Mouse (Mus musculus): ENCODE data around the gene Sgms2. TPM values are rescaled to one million over a fixed set of nuclear protein-coding genes. Genes with fewer than 3 reads are reported as not detected.

The Sgms2 gene
- polyA plus RNA-seq, 1 experiment, result 0.63 TPM

GRCm38 (mm10) chr3:131473496-131473895, 17.7 kb downstream of the Sgms2 start:
- H3K4me1 ChIP-seq (ENCODE audit: control insufficient read depth, insufficient read depth, low read length), result no peaks in the 10 kb centered on the region
- H3K4me3 ChIP-seq (ENCODE audit: insufficient read depth, low read length), result no peak overlapping the region
- TF ChIP-seq CTCF (IDR thresholded peaks at IDR 0.05; ENCODE audit: low read depth, low read length) (no peak), POLR2A (IDR thresholded peaks at IDR 0.05; ENCODE audit: borderline replicate concordance, low read depth, low read length) (no peak)
- no peak overlapping the region for H3K27ac ChIP-seq (ENCODE audit: insufficient read depth, low read depth, low read length)

GRCm38 (mm10) chr3:131471836-131472235, 19.4 kb downstream of the Sgms2 start:
- no peak overlapping the region for H3K4me3 ChIP-seq (ENCODE audit: insufficient read depth, low read length)
- TF ChIP-seq POLR2A (IDR thresholded peaks at IDR 0.05; ENCODE audit: borderline replicate concordance, low read depth, low read length) (no peak), CTCF (IDR thresholded peaks at IDR 0.05; ENCODE audit: low read depth, low read length) (no peak)
- H3K4me1 ChIP-seq (ENCODE audit: control insufficient read depth, insufficient read depth, low read length), result peaks cover 1% of the 10 kb centered on the region
- no peak overlapping the region for H3K27ac ChIP-seq (ENCODE audit: insufficient read depth, low read depth, low read length)

- no peak overlapping the region for H3K4me3 ChIP-seq (ENCODE audit: insufficient read depth, low read length)
- H3K27ac ChIP-seq (ENCODE audit: insufficient read depth, low read depth, low read length), result no peak overlapping the region
- no peak for TF ChIP-seq CTCF (IDR thresholded peaks at IDR 0.05; ENCODE audit: low read depth, low read length)
- TF ChIP-seq POLR2A (IDR thresholded peaks at IDR 0.05; ENCODE audit: borderline replicate concordance, low read depth, low read length), result no peak
- H3K4me1 ChIP-seq (ENCODE audit: control insufficient read depth, insufficient read depth, low read length), result peaks cover 5% of the 10 kb centered on the region
Measured at GRCm38 (mm10) chr3:131471435-131471834, 19.8 kb downstream of the Sgms2 start.

- Histone ChIP-seq H3K27ac (ENCODE audit: insufficient read depth, low read depth, low read length) (no peak overlapping the region), H3K4me1 (ENCODE audit: control insufficient read depth, insufficient read depth, low read length) (peaks cover 8% of the 10 kb centered on the region), H3K4me3 (ENCODE audit: insufficient read depth, low read length) (no peak overlapping the region)
- no peak for TF ChIP-seq CTCF (IDR thresholded peaks at IDR 0.05; ENCODE audit: low read depth, low read length)
- no peak for TF ChIP-seq POLR2A (IDR thresholded peaks at IDR 0.05; ENCODE audit: borderline replicate concordance, low read depth, low read length)
Measured at GRCm38 (mm10) chr3:131470837-131471236, 20.4 kb downstream of the Sgms2 start.

GRCm38 (mm10) chr3:131469636-131470035, 21.6 kb downstream of the Sgms2 start:
- H3K4me3 ChIP-seq (ENCODE audit: insufficient read depth, low read length), result no peak overlapping the region
- H3K27ac ChIP-seq (ENCODE audit: insufficient read depth, low read depth, low read length), result no peak overlapping the region
- no peak for TF ChIP-seq POLR2A (IDR thresholded peaks at IDR 0.05; ENCODE audit: borderline replicate concordance, low read depth, low read length)
- TF ChIP-seq CTCF (IDR thresholded peaks at IDR 0.05; ENCODE audit: low read depth, low read length), result no peak
- peaks cover 9% of the 10 kb centered on the region for H3K4me1 ChIP-seq (ENCODE audit: control insufficient read depth, insufficient read depth, low read length)

- no peak overlapping the region for H3K27ac ChIP-seq (ENCODE audit: insufficient read depth, low read depth, low read length)
- TF ChIP-seq CTCF (IDR thresholded peaks at IDR 0.05; ENCODE audit: low read depth, low read length) (no peak), POLR2A (IDR thresholded peaks at IDR 0.05; ENCODE audit: borderline replicate concordance, low read depth, low read length) (no peak)
- H3K4me3 ChIP-seq (ENCODE audit: insufficient read depth, low read length), result no peak overlapping the region
- H3K4me1 ChIP-seq (ENCODE audit: control insufficient read depth, insufficient read depth, low read length), result peaks cover 9% of the 10 kb centered on the region
Measured at GRCm38 (mm10) chr3:131466371-131466770, 24.8 kb downstream of the Sgms2 start.

- no peak overlapping the region for H3K27ac ChIP-seq (ENCODE audit: insufficient read depth, low read depth, low read length)
- TF ChIP-seq CTCF (IDR thresholded peaks at IDR 0.05; ENCODE audit: low read depth, low read length), result no peak
- TF ChIP-seq POLR2A (IDR thresholded peaks at IDR 0.05; ENCODE audit: borderline replicate concordance, low read depth, low read length), result no peak
Measured at GRCm38 (mm10) chr3:131465536-131466260, 25.5 kb downstream of the Sgms2 start.

GRCm38 (mm10) chr3:131372996-131373395, 118.2 kb downstream of the Sgms2 start:
- no peak overlapping the region for H3K27ac ChIP-seq (ENCODE audit: insufficient read depth, low read depth, low read length)
- no peak for TF ChIP-seq POLR2A (IDR thresholded peaks at IDR 0.05; ENCODE audit: borderline replicate concordance, low read depth, low read length)
- TF ChIP-seq CTCF (IDR thresholded peaks at IDR 0.05; ENCODE audit: low read depth, low read length), result no peak
- no peaks in the 10 kb centered on the region for H3K4me1 ChIP-seq (ENCODE audit: control insufficient read depth, insufficient read depth, low read length)
- no peak overlapping the region for H3K4me3 ChIP-seq (ENCODE audit: insufficient read depth, low read length)

More at GRCm38 (mm10) chr3:131465536-131466260, 25.5 kb downstream of the Sgms2 start:
- H3K4me1 ChIP-seq (ENCODE audit: control insufficient read depth, insufficient read depth, low read length), result peaks cover 9% of the 10 kb centered on the region
- H3K4me3 ChIP-seq (ENCODE audit: insufficient read depth, low read length), result no peak overlapping the region

GRCm38 (mm10) chr3:131368678-131369077, 122.5 kb downstream of the Sgms2 start:
- Histone ChIP-seq H3K27ac (ENCODE audit: insufficient read depth, low read depth, low read length) (no peak overlapping the region), H3K4me3 (ENCODE audit: insufficient read depth, low read length) (no peak overlapping the region), H3K4me1 (ENCODE audit: control insufficient read depth, insufficient read depth, low read length) (no peaks in the 10 kb centered on the region)
- TF ChIP-seq POLR2A (IDR thresholded peaks at IDR 0.05; ENCODE audit: borderline replicate concordance, low read depth, low read length), result no peak
- TF ChIP-seq CTCF (IDR thresholded peaks at IDR 0.05; ENCODE audit: low read depth, low read length), result no peak

- H3K4me3 ChIP-seq (ENCODE audit: insufficient read depth, low read length), result no peak overlapping the region
- TF ChIP-seq CTCF (IDR thresholded peaks at IDR 0.05; ENCODE audit: low read depth, low read length) (no peak), POLR2A (IDR thresholded peaks at IDR 0.05; ENCODE audit: borderline replicate concordance, low read depth, low read length) (no peak)
- no peak overlapping the region for H3K27ac ChIP-seq (ENCODE audit: insufficient read depth, low read depth, low read length)
- H3K4me1 ChIP-seq (ENCODE audit: control insufficient read depth, insufficient read depth, low read length), result no peaks in the 10 kb centered on the region
Measured at GRCm38 (mm10) chr3:131367452-131367851, 123.8 kb downstream of the Sgms2 start.
